In genomic region chr1:74318711-74319110, GRCm38 (mm10) we compare ENCODE assay signal across 24 mouse cellular contexts. TPM values are rescaled to one million over a fixed set of nuclear protein-coding genes. Genes with fewer than 3 reads are reported as not detected.
DNase-seq lines count a peak whose midpoint lies in the region; TF ChIP-seq lines count a peak whose summit lies in the region.
"Had no signal": no experiment of that assay in that cellular context is flagged by ENCODE, and none has a peak within 500 bp of the region (broad histone marks: within the 10 kb centered on the region; RNA-seq: fewer than 3 reads in every experiment).

No protein-coding gene starts in this region.

- H3K79me2 ChIP-seq in liver, adult 2 months (ENCODE audit: control insufficient read depth, insufficient read depth, low read length) = no peaks in the 10 kb centered on the region

- H3K36me3 ChIP-seq in kidney, adult 2 months (ENCODE audit: control insufficient read depth, insufficient read depth, low read length) = no peaks in the 10 kb centered on the region
- no peaks in the 10 kb centered on the region for H3K36me3 ChIP-seq in liver, adult 2 months (ENCODE audit: control insufficient read depth, insufficient read depth, low read length)
- H3K36me3 ChIP-seq: G1E had no signal

- H3K4me3 ChIP-seq in kidney, adult 2 months (ENCODE audit: insufficient read depth, low read depth, low read length) = no peak overlapping the region
- no peak overlapping the region for H3K4me3 ChIP-seq in liver, adult 2 months (ENCODE audit: insufficient read depth, low read depth, low read length)

- no peak for TF ChIP-seq POLR2A in kidney, adult 2 months (IDR thresholded peaks at IDR 0.05; ENCODE audit: low read depth, low read length)
- TF ChIP-seq POLR2A in liver, adult 2 months (IDR thresholded peaks at IDR 0.05; ENCODE audit: extremely low read depth, insufficient read depth, low read length) = no peak

- no peaks in the 10 kb centered on the region for H3K27me3 ChIP-seq in kidney, adult 2 months (replicated peaks; ENCODE audit: control insufficient read depth, insufficient read depth, low read length)
- no peaks in the 10 kb centered on the region for H3K27me3 ChIP-seq in liver, adult 2 months (ENCODE audit: control insufficient read depth, insufficient read depth, low read length)
- H3K27me3 ChIP-seq: CH12.LX, Patski had no signal

- no peak for TF ChIP-seq CTCF in kidney, adult 2 months (conservative IDR thresholded peaks at IDR 0.05; ENCODE audit: insufficient read depth, insufficient read length, low read depth, low read length)
- no peak for TF ChIP-seq CTCF in liver, adult 2 months (IDR thresholded peaks at IDR 0.05; ENCODE audit: low read depth, low read length)

- DNase-seq in adrenal gland, postnatal 14 days = peak; percentile 22
- no peak for DNase-seq in adrenal gland, adult (ENCODE audit: inconsistent age in 2 of 2, low spot score in 1 of 2)
- DNase-seq in kidney, adult 2 months = peak; percentile 55
- no peak for DNase-seq in kidney, postnatal 10 days
- peak; percentile 51 for DNase-seq in liver, adult 2 months (ENCODE audit: extremely low read depth, low read depth, low spot score)
- DNase-seq in liver = no peak
- DNase-seq: adrenal gland, adult 2 months; adrenal gland, adult 8-10 months; adrenal gland, postnatal 10 days; adrenal gland, postnatal 25 days; adrenal gland, postnatal 36 days; B cell, adult 2 months; cerebellum, adult 11 months; cerebellum, adult 11-12 months; cerebellum, adult 18-20 months; cerebellum, adult 2 months; cerebellum, adult 8-10 months had no signal

- H3K27ac ChIP-seq in kidney, adult 2 months (ENCODE audit: insufficient read depth, low read depth, low read length) = no peak overlapping the region
- H3K27ac ChIP-seq in liver, adult 2 months (replicated peaks; ENCODE audit: insufficient read depth, low read depth, low read length) = no peak overlapping the region

- WGBS in kidney, adult 2 months = 70% methylated on average over 3 of the region's 3 CpGs
- 21% methylated on average over 3 of the region's 3 CpGs for WGBS in liver, adult 2 months

- no peak overlapping the region for H3K9ac ChIP-seq in liver, adult 2 months (ENCODE audit: low read depth, low read length)

- H3K4me1 ChIP-seq in kidney, adult 2 months (ENCODE audit: control insufficient read depth, insufficient read depth, low read length) = no peaks in the 10 kb centered on the region
- peaks cover 6% of the 10 kb centered on the region; the same call in 1 of the 2 replicates for H3K4me1 ChIP-seq in liver, adult 2 months (ENCODE audit: control insufficient read depth, insufficient read depth, low read length)

RNA-seq across cellular contexts. Expression of gene Tmbim1, which starts 13.3 kb away (rescaled TPM):
- total RNA-seq in adrenal gland, postnatal 14 days (2021) = 66.7 and 82.3 TPM in 2 replicates
- 74.1 and 103 TPM in 2 replicates for polyA plus RNA-seq in kidney, adult 2 months (2012; rRNA removed)
- total RNA-seq in liver, adult 2 months (2014; rRNA removed) = 26.1 and 31.5 TPM in 2 replicates
- polyA plus RNA-seq in liver, adult 2 months (2012; rRNA removed) = 89.8 and 101 TPM in 2 replicates

RNA-seq across cellular contexts. Expression of gene Pnkd, which starts 34.0 kb away (rescaled TPM):
- 111 and 115 TPM in 2 replicates for total RNA-seq in adrenal gland, postnatal 14 days (2021)
- 139 and 165 TPM in 2 replicates for polyA plus RNA-seq in kidney, adult 2 months (2012; rRNA removed)
- 28.0 and 34.4 TPM in 2 replicates for total RNA-seq in liver, adult 2 months (2014; rRNA removed)
- polyA plus RNA-seq in liver, adult 2 months (2012; rRNA removed) = 130 and 138 TPM in 2 replicates

RNA-seq across cellular contexts. Expression of gene Aamp, which starts 34.2 kb away (rescaled TPM):
- 155 and 165 TPM in 2 replicates for total RNA-seq in adrenal gland, postnatal 14 days (2021)
- polyA plus RNA-seq in kidney, adult 2 months (2012; rRNA removed) = 212 and 217 TPM in 2 replicates
- 112 and 115 TPM in 2 replicates for total RNA-seq in liver, adult 2 months (2014; rRNA removed)
- 156 TPM in 2 replicates for polyA plus RNA-seq in liver, adult 2 months (2012; rRNA removed)

RNA-seq across cellular contexts. Expression of gene Gpbar1, which starts 40.4 kb away (rescaled TPM):
- not detected in 2 replicates for total RNA-seq in adrenal gland, postnatal 14 days (2021)
- polyA plus RNA-seq in kidney, adult 2 months (2012; rRNA removed) = 0.20 and 0.48 TPM in 2 replicates
- total RNA-seq in liver, adult 2 months (2014; rRNA removed) = not detected in 2 replicates
- 0.11 and 0.20 TPM in 2 replicates for polyA plus RNA-seq in liver, adult 2 months (2012; rRNA removed)
- total RNA-seq: adrenal gland, adult 18-20 months; adrenal gland, adult 2 months; adrenal gland, adult 8-10 months; adrenal gland, postnatal 25 days; adrenal gland, postnatal 36 days; CH12.LX; MEL had no signal
- polyA plus RNA-seq: C2C12; cerebellum, adult 2 months; G1E had no signal

RNA-seq across cellular contexts. Expression of gene Catip, which starts 43.2 kb away (rescaled TPM):
- 0.15 and 0.45 TPM in 2 replicates for total RNA-seq in adrenal gland, postnatal 14 days (2021)
- polyA plus RNA-seq in kidney, adult 2 months (2012; rRNA removed) = 0.33 and 0.43 TPM in 2 replicates
- total RNA-seq in liver, adult 2 months (2014; rRNA removed) = 0.09 TPM in 1 of 2 replicates, not detected in the other
- 0.09 TPM in 1 of 2 replicates, not detected in the other for polyA plus RNA-seq in liver, adult 2 months (2012; rRNA removed)
- polyA plus RNA-seq: activated CD4-positive, CD25-positive, alpha-beta regulatory T cell, adult 4 months; C2C12; G1E had no signal

Comparison
In these comparisons a context has a peak if more than half of its experiments do, and no peak if none do; other contexts are left out.
1. DNase-seq: peak in adrenal gland, postnatal 14 days (single experiment), kidney, adult 2 months (single experiment) and liver, adult 2 months (single experiment); none in adrenal gland, adult (0 of 2), kidney, postnatal 10 days (single experiment) and liver (single experiment).